Mouse (Mus musculus) layer of hippocampus, adult 8-10 months (tissue): ENCODE measurements around the gene Insig2. TPM values are rescaled to one million over a fixed set of nuclear protein-coding genes. Genes with fewer than 3 reads are reported as not detected.

Experiments used
- DNase-seq, 2 experiments: peaks; one replicate each; pipeline ENCODE4 v3.0.0; 2022; ENCODE audit warnings: low spot score in 2 of 2
- total RNA-seq, 4 experiments: library from RNA; stranded (reverse); gene quantifications; 2 replicates each; pipeline ENCODE4 v1.2.4; 2022

Insig2 gene
- 10 to 100 TPM; 61.8 to 92.0 (median 70.9) TPM for total RNA-seq

GRCm38 (mm10) chr1:121332485-121332884 lies at the start of gene Insig2:
Gene Insig2 (minus strand): TSS chr1:121332589.
- no peak for DNase-seq

- DNase-seq: no peak
These were observed 49.2 kb upstream of the Insig2 start for GRCm38 (mm10) chr1:121381562-121381961.

- no peak for DNase-seq
These were observed 47.6 kb upstream of the Insig2 start for GRCm38 (mm10) chr1:121380033-121380432.

- DNase-seq: no peak
These were observed 45.5 kb upstream of the Insig2 start for GRCm38 (mm10) chr1:121377901-121378300.

GRCm38 (mm10) chr1:121377410-121377809 lies 45.0 kb upstream of the Insig2 start:
- no peak for DNase-seq

GRCm38 (mm10) chr1:121373631-121374030 lies 41.2 kb upstream of the Insig2 start:
- DNase-seq: no peak

- no peak for DNase-seq
These were observed 40.3 kb upstream of the Insig2 start for GRCm38 (mm10) chr1:121372656-121373055.

GRCm38 (mm10) chr1:121371449-121371848 lies 39.1 kb upstream of the Insig2 start:
- DNase-seq: no peak

GRCm38 (mm10) chr1:121367257-121367656 lies 34.9 kb upstream of the Insig2 start:
- DNase-seq: no peak

GRCm38 (mm10) chr1:121360561-121360960 lies 28.2 kb upstream of the Insig2 start:
- no peak for DNase-seq

GRCm38 (mm10) chr1:121359680-121360079 lies 27.3 kb upstream of the Insig2 start:
- DNase-seq: no peak

GRCm38 (mm10) chr1:121353779-121354178 lies 21.4 kb upstream of the Insig2 start:
- no peak for DNase-seq

GRCm38 (mm10) chr1:121351037-121351436 lies 18.6 kb upstream of the Insig2 start:
- DNase-seq: no peak

- no peak for DNase-seq
These were observed 18.2 kb upstream of the Insig2 start for GRCm38 (mm10) chr1:121350616-121351015.

GRCm38 (mm10) chr1:121348875-121349847 lies 16.8 kb upstream of the Insig2 start:
- no peak for DNase-seq

GRCm38 (mm10) chr1:121343966-121344365 lies 11.6 kb upstream of the Insig2 start:
- no peak for DNase-seq

- DNase-seq: no peak
These were observed 3.4 kb upstream of the Insig2 start for GRCm38 (mm10) chr1:121335789-121336188.

- DNase-seq: no peak
These were observed 1.8 kb upstream of the Insig2 start for GRCm38 (mm10) chr1:121333986-121334703.

- DNase-seq: no peak
These were observed 1.8 kb downstream of the Insig2 start for GRCm38 (mm10) chr1:121330621-121331020.

- no peak for DNase-seq
These were observed 3.0 kb downstream of the Insig2 start for GRCm38 (mm10) chr1:121329391-121329790.

GRCm38 (mm10) chr1:121328193-121328555 lies 4.2 kb downstream of the Insig2 start:
- DNase-seq: no peak
